16 mouse cellular contexts compared by ENCODE assay signal in genomic region chr1:20986378-20987056, GRCm38 (mm10). TPM values are rescaled to one million over a fixed set of nuclear protein-coding genes. Genes with fewer than 3 reads are reported as not detected.
DNase-seq lines count a peak whose midpoint lies in the region; ATAC-seq lines count a peak whose summit lies in the region.
"Had no signal": no experiment of that assay in that cellular context is flagged by ENCODE, and none has a peak within 500 bp of the region (broad histone marks: within the 10 kb centered on the region; RNA-seq: fewer than 3 reads in every experiment).

No protein-coding gene starts in this region.

- H3K9me3 ChIP-seq in forebrain, embryonic 12.5 days: no peaks in the 10 kb centered on the region
- H3K9me3 ChIP-seq in forebrain, embryonic 11.5 days (ENCODE audit: control insufficient read depth, low read length): no peaks in the 10 kb centered on the region
- no peaks in the 10 kb centered on the region for H3K9me3 ChIP-seq in neural tube, embryonic 11.5 days (ENCODE audit: control insufficient read depth, low read length)
- H3K9me3 ChIP-seq: heart, embryonic 15.5 days had no signal

- 74% methylated on average over 10 of the region's 10 CpGs for WGBS in forebrain, embryonic 12.5 days
- WGBS in forebrain, embryonic 11.5 days: 79% methylated on average over 10 of the region's 10 CpGs
- WGBS in neural tube, embryonic 11.5 days: 64% methylated on average over 10 of the region's 10 CpGs

- H3K4me3 ChIP-seq in forebrain, embryonic 12.5 days (replicated peaks): no peak overlapping the region
- H3K4me3 ChIP-seq in forebrain, embryonic 11.5 days (ENCODE audit: low read depth, low read length): no peak overlapping the region
- no peak overlapping the region for H3K4me3 ChIP-seq in neural tube, embryonic 11.5 days (ENCODE audit: low read depth, low read length)
- H3K4me3 ChIP-seq: heart, embryonic 15.5 days; layer of hippocampus, adult 2 months had no signal

- H3K4me2 ChIP-seq in forebrain, embryonic 12.5 days: no peak overlapping the region
- no peak overlapping the region for H3K4me2 ChIP-seq in forebrain, embryonic 11.5 days (ENCODE audit: low read depth, low read length, severe bottlenecking)
- no peak overlapping the region for H3K4me2 ChIP-seq in neural tube, embryonic 11.5 days (ENCODE audit: low read depth)
- H3K4me2 ChIP-seq: heart, embryonic 15.5 days had no signal

- peak; percentile 33; the same call in 1 of the 2 replicates for ATAC-seq in forebrain, embryonic 12.5 days (ENCODE audit: low FRiP score)
- no peak; the same call in 1 of the 2 replicates for ATAC-seq in forebrain, embryonic 11.5 days (replicated peaks; ENCODE audit: low FRiP score)
- ATAC-seq in neural tube, embryonic 11.5 days (ENCODE audit: insufficient read depth, low FRiP score, low TSS enrichment): 0 out of 2 replicates have a peak, but pooled peaks have one; percentile 36
- peak; percentile 56 for ATAC-seq in megakaryocyte, adult 5-6 weeks (ENCODE audit: poor library complexity, severe bottlenecking)
- ATAC-seq: inflammation-experienced regulatory T-cells, adult 6 months had no signal

- H3K9ac ChIP-seq in forebrain, embryonic 12.5 days: no peak overlapping the region
- H3K9ac ChIP-seq in forebrain, embryonic 11.5 days (ENCODE audit: low read length): no peak overlapping the region
- no peak overlapping the region for H3K9ac ChIP-seq in neural tube, embryonic 11.5 days (ENCODE audit: low read length)
- H3K9ac ChIP-seq: heart, embryonic 15.5 days had no signal

- 0 out of 2 replicates have a peak, but pooled peaks cover 4% of the 10 kb centered on the region for H3K4me1 ChIP-seq in forebrain, embryonic 12.5 days
- H3K4me1 ChIP-seq in forebrain, embryonic 11.5 days (replicated peaks; ENCODE audit: control insufficient read depth, insufficient read depth, low read length): no peaks in the 10 kb centered on the region
- H3K4me1 ChIP-seq in neural tube, embryonic 11.5 days (ENCODE audit: control insufficient read depth, insufficient read depth, low read length): no peaks in the 10 kb centered on the region
- H3K4me1 ChIP-seq: heart, embryonic 15.5 days had no signal

- H3K27ac ChIP-seq in forebrain, embryonic 12.5 days: no peak overlapping the region
- no peak overlapping the region for H3K27ac ChIP-seq in forebrain, embryonic 11.5 days (ENCODE audit: low read depth, low read length)
- H3K27ac ChIP-seq in neural tube, embryonic 11.5 days (ENCODE audit: low read depth, low read length): no peak overlapping the region
- H3K27ac ChIP-seq: heart, embryonic 15.5 days; layer of hippocampus, adult 2 months had no signal

- no peak for DNase-seq in forebrain, embryonic 11.5 days (ENCODE audit: low spot score)
- DNase-seq in neural tube, embryonic 11.5 days (ENCODE audit: low spot score): no peak
- DNase-seq in neural tube, embryonic 10.5 days (ENCODE audit: extremely low spot score, low spot score): no peak
- DNase-seq in layer of hippocampus, postnatal 25 days (ENCODE audit: extremely low spot score in 1 of 2, low spot score in 1 of 2): no peak
- no peak for DNase-seq in yolk sac, embryonic 10.5 days (ENCODE audit: low spot score)
- DNase-seq in heart, postnatal 10 days: no peak
- DNase-seq: adrenal gland, adult 8-10 months; cerebellum, postnatal 14 days; gastrocnemius, postnatal 25 days; midbrain, embryonic 14.5 days; right cerebral cortex, adult 18-20 months had no signal

- intact Hi-C loops in heart, postnatal 10 days (cut with DNase I): no loop called here

- H3K36me3 ChIP-seq in forebrain, embryonic 12.5 days (replicated peaks): no peaks in the 10 kb centered on the region
- H3K36me3 ChIP-seq in forebrain, embryonic 11.5 days (ENCODE audit: control insufficient read depth, insufficient read depth, low read length): no peaks in the 10 kb centered on the region
- no peaks in the 10 kb centered on the region for H3K36me3 ChIP-seq in neural tube, embryonic 11.5 days (ENCODE audit: control insufficient read depth, insufficient read depth, low read length)
- H3K36me3 ChIP-seq: heart, embryonic 15.5 days had no signal

- no peaks in the 10 kb centered on the region for H3K27me3 ChIP-seq in forebrain, embryonic 12.5 days
- H3K27me3 ChIP-seq in forebrain, embryonic 11.5 days (ENCODE audit: control insufficient read depth, insufficient read depth, low read length): no peaks in the 10 kb centered on the region
- no peaks in the 10 kb centered on the region for H3K27me3 ChIP-seq in neural tube, embryonic 11.5 days (ENCODE audit: control insufficient read depth, insufficient read depth, low read length)
- H3K27me3 ChIP-seq: heart, embryonic 15.5 days had no signal

RNA-seq across cellular contexts. Expression of gene Efhc1, which starts 35.1 kb away (rescaled TPM):
- 2.0 and 2.9 TPM in 2 replicates for polyA plus RNA-seq in forebrain, embryonic 12.5 days (2016; fragmentation: Nextera tagmentation; extraction: Ambion mirVana)
- 2.1 and 2.9 TPM in 2 replicates for polyA plus RNA-seq in forebrain, embryonic 11.5 days (2014; fragmentation: Nextera tagmentation; extraction: Ambion mirVana)
- 1.3 and 2.0 TPM in 2 replicates for polyA plus RNA-seq in neural tube, embryonic 11.5 days (2014; fragmentation: Nextera tagmentation; extraction: Ambion mirVana)
- 0.21 and 0.85 TPM in 2 replicates for total RNA-seq in megakaryocyte, adult 5-6 weeks (2015)
- total RNA-seq in megakaryocyte, adult 5-6 weeks (2017): not detected in 2 replicates
- total RNA-seq in layer of hippocampus, postnatal 25 days (2021): 1 to 10 TPM; 1.2 to 1.4 TPM
- 1 to 10 TPM; 1.0 to 1.2 TPM for total RNA-seq in heart, postnatal 10 days (2021)
